Mouse (Mus musculus): Measurements from ENCODE around the gene Gpr27. TPM values are rescaled to one million over a fixed set of nuclear protein-coding genes. Genes with fewer than 3 reads are reported as not detected.

Gpr27 gene
- polyA plus RNA-seq, 1 experiment from 2014 or later = 20.6 TPM

DNA sequence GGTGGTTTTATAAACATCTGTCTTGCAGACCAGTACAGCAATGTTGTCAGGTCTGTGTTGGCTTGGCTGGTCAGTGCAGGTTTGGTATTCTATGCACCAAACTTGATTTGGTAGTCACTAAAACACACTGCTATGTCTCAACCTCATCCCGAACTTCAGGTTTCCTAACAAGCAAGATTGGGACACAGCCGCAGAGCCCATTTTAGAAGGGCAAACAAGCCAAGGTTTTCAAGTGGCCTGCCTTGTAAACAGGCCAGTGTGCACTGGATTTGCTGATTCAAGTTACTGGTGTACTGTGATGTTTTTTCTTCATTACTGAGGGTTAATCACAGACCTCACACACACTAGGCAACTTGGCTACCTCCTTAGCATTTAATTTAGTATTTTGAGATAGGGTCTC is 36.4 kb upstream of the Gpr27 start:
- WGBS = 91% methylated on average over 2 of the region's 2 CpGs
- Histone ChIP-seq H3K9ac (ENCODE audit: low read depth, low read length) (no peak overlapping the region), H3K27ac (ENCODE audit: low read length) (no peak overlapping the region), H3K27me3 (ENCODE audit: control insufficient read depth, insufficient read depth, low read depth, low read length) (no peaks in the 10 kb centered on the region), H3K36me3 (ENCODE audit: control insufficient read depth, insufficient read depth, low read length) (no peaks in the 10 kb centered on the region), H3K4me1 (ENCODE audit: control insufficient read depth, insufficient read depth, low read length) (peaks cover 8% of the 10 kb centered on the region), H3K4me2 (ENCODE audit: low read length) (no peak overlapping the region), H3K9me3 (replicated peaks; ENCODE audit: control insufficient read depth, low read length, poor library complexity, severe bottlenecking) (no peaks in the 10 kb centered on the region), H3K4me3 (ENCODE audit: low read depth, low read length) (no peak overlapping the region)
- no peak for ATAC-seq

DNA sequence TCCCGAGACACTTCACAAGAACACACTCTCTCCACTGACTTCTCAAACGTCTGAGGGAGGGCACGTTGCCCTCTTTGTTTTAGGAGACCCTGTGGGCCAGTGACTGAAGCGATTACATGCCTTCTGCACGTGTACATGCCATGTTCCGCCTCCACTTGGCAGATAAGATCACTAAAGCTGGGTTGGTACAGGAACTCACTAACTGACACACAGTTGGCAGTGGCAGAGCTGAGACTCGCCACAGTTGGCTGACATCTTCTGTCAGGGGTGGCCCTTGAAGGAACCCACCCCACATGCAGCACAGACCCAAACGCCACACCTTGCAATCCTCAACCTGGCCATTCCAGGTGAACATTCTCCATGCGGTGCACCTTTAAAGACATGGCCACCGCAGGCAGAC is 33.9 kb upstream of the Gpr27 start:
- Histone ChIP-seq H3K27me3 (ENCODE audit: control insufficient read depth, insufficient read depth, low read depth, low read length) (no peaks in the 10 kb centered on the region), H3K36me3 (ENCODE audit: control insufficient read depth, insufficient read depth, low read length) (no peaks in the 10 kb centered on the region), H3K4me3 (ENCODE audit: low read depth, low read length) (no peak overlapping the region), H3K9me3 (replicated peaks; ENCODE audit: control insufficient read depth, low read length, poor library complexity, severe bottlenecking) (no peaks in the 10 kb centered on the region), H3K9ac (ENCODE audit: low read depth, low read length) (no peak overlapping the region), H3K4me2 (ENCODE audit: low read length) (no peak overlapping the region), H3K4me1 (ENCODE audit: control insufficient read depth, insufficient read depth, low read length) (peaks cover 6% of the 10 kb centered on the region), H3K27ac (ENCODE audit: low read length) (no peak overlapping the region)
- no peak for ATAC-seq
- WGBS = 87% methylated on average over 10 of the region's 10 CpGs

GRCm38 (mm10) chr6:99660443-99660842 is 32.0 kb upstream of the Gpr27 start:
- no peak overlapping the region for H3K4me2 ChIP-seq (ENCODE audit: low read length)
- no peak overlapping the region for H3K4me3 ChIP-seq (ENCODE audit: low read depth, low read length)
- no peaks in the 10 kb centered on the region for H3K27me3 ChIP-seq (ENCODE audit: control insufficient read depth, insufficient read depth, low read depth, low read length)
- no peak for ATAC-seq
- no peak overlapping the region for H3K27ac ChIP-seq (ENCODE audit: low read length)
- no peaks in the 10 kb centered on the region for H3K36me3 ChIP-seq (ENCODE audit: control insufficient read depth, insufficient read depth, low read length)
- H3K9me3 ChIP-seq (replicated peaks; ENCODE audit: control insufficient read depth, low read length, poor library complexity, severe bottlenecking) = no peaks in the 10 kb centered on the region
- peaks cover 6% of the 10 kb centered on the region for H3K4me1 ChIP-seq (ENCODE audit: control insufficient read depth, insufficient read depth, low read length)
- H3K9ac ChIP-seq (ENCODE audit: low read depth, low read length) = no peak overlapping the region
- 31% methylated on average over 3 of the region's 3 CpGs for WGBS

DNA sequence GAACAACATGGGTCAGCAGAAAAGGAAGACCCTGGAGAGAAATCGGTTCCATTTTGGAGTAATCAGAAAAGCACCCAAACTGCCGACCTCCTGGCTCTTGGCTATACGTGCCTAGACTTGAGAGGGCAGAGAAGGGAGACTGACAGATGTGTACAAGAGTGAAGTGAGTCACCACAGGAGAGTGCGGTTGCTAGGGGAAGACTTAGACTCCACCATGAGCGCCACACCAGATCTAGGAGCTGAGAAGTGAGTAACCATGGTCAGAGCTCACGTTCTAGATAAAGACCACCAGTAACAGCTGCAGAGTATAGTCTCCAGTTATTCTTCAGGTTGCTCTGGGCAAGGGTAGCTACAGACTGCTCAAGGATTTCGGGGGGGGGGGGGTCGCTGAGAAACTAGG is 29.2 kb upstream of the Gpr27 start:
- ATAC-seq = no peak
- Histone ChIP-seq H3K9me3 (replicated peaks; ENCODE audit: control insufficient read depth, low read length, poor library complexity, severe bottlenecking) (no peaks in the 10 kb centered on the region), H3K27ac (ENCODE audit: low read length) (no peak overlapping the region), H3K4me3 (ENCODE audit: low read depth, low read length) (no peak overlapping the region), H3K36me3 (ENCODE audit: control insufficient read depth, insufficient read depth, low read length) (no peaks in the 10 kb centered on the region), H3K4me2 (ENCODE audit: low read length) (no peak overlapping the region), H3K27me3 (ENCODE audit: control insufficient read depth, insufficient read depth, low read depth, low read length) (no peaks in the 10 kb centered on the region), H3K9ac (ENCODE audit: low read depth, low read length) (no peak overlapping the region), H3K4me1 (ENCODE audit: control insufficient read depth, insufficient read depth, low read length) (peaks cover 20% of the 10 kb centered on the region)
- 79% methylated on average over 8 of the region's 8 CpGs for WGBS

DNA sequence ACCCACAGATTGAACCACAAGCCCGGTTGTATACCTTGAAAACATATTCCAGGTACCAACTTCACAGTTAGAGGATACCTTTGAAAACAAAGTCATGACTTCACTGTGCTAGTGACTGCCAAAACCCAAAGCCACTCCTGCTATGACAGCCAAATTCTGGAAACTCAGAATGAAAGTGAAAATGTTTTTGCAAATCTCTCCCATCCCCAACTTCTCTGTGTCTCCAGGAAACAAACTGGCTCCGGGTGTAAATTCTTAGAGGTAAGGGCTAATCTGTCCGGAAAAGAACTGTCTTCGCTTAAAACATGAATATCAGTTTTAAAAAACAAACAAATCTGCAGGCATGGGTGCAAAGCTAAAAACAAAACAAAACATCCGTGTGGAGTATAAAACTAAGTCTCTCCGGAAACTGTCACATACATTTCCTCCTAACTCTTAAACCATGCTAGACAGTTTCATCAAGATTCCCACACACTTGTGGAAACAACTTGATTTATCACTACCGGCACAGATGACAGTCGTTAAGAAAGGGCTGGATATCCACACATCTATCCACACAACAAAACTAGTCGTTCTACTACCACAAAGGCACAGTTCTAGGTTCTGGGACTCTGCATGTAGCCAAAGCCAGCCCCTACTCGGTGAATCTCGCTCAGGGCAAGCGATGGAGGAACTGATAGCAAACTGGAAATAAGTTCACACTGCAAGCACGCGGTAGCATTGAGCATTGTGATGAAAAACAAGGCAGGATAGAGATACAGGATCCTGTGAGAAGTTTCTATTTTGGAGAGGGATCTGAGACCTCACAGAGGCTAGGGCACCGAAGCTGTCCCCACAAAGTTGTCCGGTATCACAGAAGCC is 26.8 kb upstream of the Gpr27 start:
- WGBS = 34% methylated on average over 16 of the region's 16 CpGs
- H3K4me3 ChIP-seq (ENCODE audit: low read depth, low read length) = peak overlapping the region; percentile 70
- peak overlapping the region; percentile 93 for H3K4me2 ChIP-seq (ENCODE audit: low read length)
- peaks cover 40% of the 10 kb centered on the region for H3K4me1 ChIP-seq (ENCODE audit: control insufficient read depth, insufficient read depth, low read length)
- no peaks in the 10 kb centered on the region for H3K9me3 ChIP-seq (replicated peaks; ENCODE audit: control insufficient read depth, low read length, poor library complexity, severe bottlenecking)
- no peaks in the 10 kb centered on the region for H3K27me3 ChIP-seq (ENCODE audit: control insufficient read depth, insufficient read depth, low read depth, low read length)
- H3K9ac ChIP-seq (ENCODE audit: low read depth, low read length) = peak overlapping the region; percentile 87
- H3K36me3 ChIP-seq (ENCODE audit: control insufficient read depth, insufficient read depth, low read length) = no peaks in the 10 kb centered on the region
- no peak for ATAC-seq
- H3K27ac ChIP-seq (ENCODE audit: low read length) = peak overlapping the region; percentile 68

- no peaks in the 10 kb centered on the region for H3K36me3 ChIP-seq (ENCODE audit: control insufficient read depth, insufficient read depth, low read length)
- no peaks in the 10 kb centered on the region for H3K27me3 ChIP-seq (ENCODE audit: control insufficient read depth, insufficient read depth, low read depth, low read length)
- H3K4me1 ChIP-seq (ENCODE audit: control insufficient read depth, insufficient read depth, low read length) = peaks cover 40% of the 10 kb centered on the region
- ATAC-seq = peak; percentile 14; the same call in 1 of the 2 replicates
- H3K9ac ChIP-seq (ENCODE audit: low read depth, low read length) = peak within 1 kb of the TSS; percentile 87
- H3K9me3 ChIP-seq (replicated peaks; ENCODE audit: control insufficient read depth, low read length, poor library complexity, severe bottlenecking) = no peaks in the 10 kb centered on the region
- WGBS = under 1% methylated on average over 52 of the region's 75 CpGs
- H3K4me2 ChIP-seq (ENCODE audit: low read length) = peak within 1 kb of the TSS; percentile 93
- H3K27ac ChIP-seq (ENCODE audit: low read length) = peak within 1 kb of the TSS; percentile 68
- peak within 1 kb of the TSS; percentile 70 for H3K4me3 ChIP-seq (ENCODE audit: low read depth, low read length)
Observed at GRCm38 (mm10) chr6:99666318-99667171, 25.9 kb upstream of the Gpr27 start, which contains the start of the genes Eif4e3 and Gm20696. Eif4e3 (minus strand) TSS chr6:99666771. Gm20696 (minus strand) TSS chr6:99666797.

- Histone ChIP-seq H3K9ac (ENCODE audit: low read depth, low read length) (peak overlapping the region; percentile 87; the same call in 1 of the 2 replicates), H3K9me3 (replicated peaks; ENCODE audit: control insufficient read depth, low read length, poor library complexity, severe bottlenecking) (no peaks in the 10 kb centered on the region), H3K4me2 (ENCODE audit: low read length) (peak overlapping the region; percentile 93), H3K27me3 (ENCODE audit: control insufficient read depth, insufficient read depth, low read depth, low read length) (no peaks in the 10 kb centered on the region), H3K27ac (ENCODE audit: low read length) (no peak overlapping the region), H3K36me3 (ENCODE audit: control insufficient read depth, insufficient read depth, low read length) (no peaks in the 10 kb centered on the region), H3K4me1 (ENCODE audit: control insufficient read depth, insufficient read depth, low read length) (peaks cover 40% of the 10 kb centered on the region), H3K4me3 (ENCODE audit: low read depth, low read length) (no peak overlapping the region; the same call in 1 of the 2 replicates)
- 51% methylated on average over 8 of the region's 8 CpGs for WGBS
- no peak for ATAC-seq
Observed at GRCm38 (mm10) chr6:99667290-99667689, 25.2 kb upstream of the Gpr27 start.

DNA sequence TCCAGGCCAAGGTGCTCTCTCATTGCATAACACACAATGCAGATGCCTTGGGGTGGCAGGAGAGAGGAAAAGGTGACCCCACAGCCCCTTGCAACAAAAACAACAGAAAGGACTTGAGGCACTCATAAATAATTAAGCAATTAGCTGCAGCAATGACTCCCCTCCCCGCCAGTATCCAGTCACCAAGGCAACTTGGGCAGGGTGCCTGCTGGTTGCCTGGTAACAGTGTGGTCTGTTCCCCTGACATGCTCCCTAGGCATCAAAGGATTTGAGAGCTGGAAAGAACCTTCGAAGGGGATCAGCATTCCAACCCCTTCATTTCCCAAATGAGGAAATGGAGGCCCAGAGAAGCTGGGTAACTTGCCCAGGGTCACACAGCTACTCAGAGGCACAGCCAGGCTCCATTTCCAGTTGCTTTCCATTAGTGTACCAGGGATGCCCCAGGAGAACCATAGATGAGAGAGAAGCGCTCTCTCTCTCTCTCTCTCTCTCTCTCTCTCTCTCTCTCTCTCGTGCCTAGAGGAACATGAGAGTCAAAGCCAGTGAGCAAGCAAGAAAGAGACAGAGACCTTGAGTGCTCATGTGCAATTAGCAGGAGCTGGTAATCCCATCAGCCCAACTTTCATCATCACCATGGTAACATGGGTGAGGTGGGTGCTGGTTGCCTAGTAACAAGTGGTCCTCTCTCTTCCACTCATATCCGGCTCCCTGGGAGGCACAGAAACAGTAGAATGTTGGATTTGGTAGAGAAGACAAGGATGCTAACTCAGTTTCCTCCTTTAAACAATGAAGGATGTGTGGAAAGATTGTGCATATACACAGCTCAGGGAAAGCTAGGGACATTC is 22.8 kb upstream of the Gpr27 start:
- ATAC-seq = peak; percentile 82
- Histone ChIP-seq H3K27ac (ENCODE audit: low read length) (peak overlapping the region; percentile 85), H3K4me1 (ENCODE audit: control insufficient read depth, insufficient read depth, low read length) (peaks cover 44% of the 10 kb centered on the region), H3K9me3 (replicated peaks; ENCODE audit: control insufficient read depth, low read length, poor library complexity, severe bottlenecking) (no peaks in the 10 kb centered on the region), H3K9ac (ENCODE audit: low read depth, low read length) (no peak overlapping the region), H3K4me2 (ENCODE audit: low read length) (peak overlapping the region; percentile 30), H3K27me3 (ENCODE audit: control insufficient read depth, insufficient read depth, low read depth, low read length) (no peaks in the 10 kb centered on the region), H3K4me3 (ENCODE audit: low read depth, low read length) (no peak overlapping the region), H3K36me3 (ENCODE audit: control insufficient read depth, insufficient read depth, low read length) (no peaks in the 10 kb centered on the region)
- 6% methylated on average over 5 of the region's 5 CpGs for WGBS

Measured in midbrain, embryonic 16.5 days (tissue).